Mouse (Mus musculus) intestine, postnatal 0 days (tissue): ENCODE results near the gene Kcnk15. TPM values are rescaled to one million over a fixed set of nuclear protein-coding genes. Genes with fewer than 3 reads are reported as not detected.

Source experiments
- ATAC-seq: fragments of 200-750 bp; cut with Nextera tagmentation; 2 replicates; pipeline ENCODE4 v1.8.0; 2017; ENCODE audit warnings: mild to moderate bottlenecking, moderate TSS enrichment, moderate library complexity
- H3K27ac ChIP-seq: fragments of 300-500 bp; sonication (generic); 2 replicates; pipeline ENCODE4 v1.5.1; 2014; ENCODE audit warnings: mild to moderate bottlenecking, low read depth, low read length, moderate library complexity
- H3K27me3 ChIP-seq: fragments of 300-500 bp; sonication (generic); replicated peaks from 2 replicates; pipeline ENCODE4 v1.6.1; 2014; ENCODE audit warnings: low read length, mixed read lengths; ENCODE audit not compliant: control insufficient read depth, insufficient read depth
- H3K36me3 ChIP-seq: fragments of 300-500 bp; sonication (generic); 2 replicates; pipeline ENCODE4 v1.6.1; 2014; ENCODE audit warnings: mild to moderate bottlenecking, moderate library complexity; ENCODE audit not compliant: control insufficient read depth, insufficient read depth
- H3K4me1 ChIP-seq: fragments of 300-500 bp; sonication (generic); replicated peaks from 2 replicates; pipeline ENCODE4 v1.6.1; 2014; ENCODE audit warnings: antibody characterized with exemption, low read length, mixed read lengths; ENCODE audit not compliant: control insufficient read depth, insufficient read depth
- H3K4me2 ChIP-seq: fragments of 300-500 bp; sonication (generic); replicated peaks from 2 replicates; pipeline ENCODE4 v1.6.1; 2014; ENCODE audit warnings: low read depth, mild to moderate bottlenecking, moderate library complexity
- H3K4me3 ChIP-seq: fragments of 300-500 bp; sonication (generic); 2 replicates; pipeline ENCODE4 v1.5.1; 2014; ENCODE audit warnings: low read depth, low read length
- H3K9ac ChIP-seq: fragments of 300-500 bp; sonication (generic); 2 replicates; pipeline ENCODE4 v1.6.1; 2014; ENCODE audit warnings: mild to moderate bottlenecking, low read depth, low read length
- H3K9me3 ChIP-seq: fragments of 300-500 bp; sonication (generic); 2 replicates; pipeline ENCODE4 v1.6.1; 2016; ENCODE audit warnings: mixed run types; ENCODE audit not compliant: control insufficient read depth
- CTCF ChIP-seq: sonication (generic); IDR thresholded peaks from 2 replicates; pipeline ENCODE4 v1.5.1; 2016; ENCODE audit warnings: low read depth, mild to moderate bottlenecking, control low read depth, antibody characterized with exemption, moderate library complexity
- WGBS: fragments of 180-500 bp; shearing (Covaris S2); extraction: QIAGEN DNeasy Blood & Tissue Kit; methylation state at CpG from one replicate; pipeline ENCODE4 v1.1.7; 2014; 5-methylcytosine and 5-hydroxymethylcytosine counted together
- polyA plus RNA-seq: library from polyadenylated mRNA; unstranded; fragments of >200 nt; fragmentation: Nextera tagmentation; extraction: Ambion mirVana; gene quantifications from 2 replicates; pipeline ENCODE4 v1.2.1, GENCODE M21; 2015

Kcnk15 gene
- polyA plus RNA-seq = not detected in 2 replicates

- peaks cover 62% of the 10 kb centered on the region for H3K27me3 ChIP-seq
- no peak for ATAC-seq
- WGBS = 1% methylated on average over 38 of the region's 38 CpGs
- H3K9ac ChIP-seq = no peak within 1 kb of the TSS
- H3K36me3 ChIP-seq = no peaks in the 10 kb centered on the region
- H3K4me1 ChIP-seq = no peaks in the 10 kb centered on the region
- peak within 1 kb of the TSS; percentile 21; the same call in 1 of the 2 replicates for H3K4me2 ChIP-seq
- peak; percentile 46 for TF ChIP-seq CTCF
- 0 out of 2 replicates have a peak within 1 kb of the TSS, but pooled peaks have one; percentile 7 for H3K4me3 ChIP-seq
- H3K9me3 ChIP-seq = no peaks in the 10 kb centered on the region
- H3K27ac ChIP-seq = no peak within 1 kb of the TSS
Measured at GRCm38 (mm10) chr2:163853461-163853901, at the start of gene Kcnk15. TSS of gene Kcnk15 (plus strand) at chr2:163853651.

- no peak for ATAC-seq
Measured at GRCm38 (mm10) chr2:163803838-163804237, 49.6 kb upstream of the Kcnk15 start.

GRCm38 (mm10) chr2:163809166-163809565, 44.3 kb upstream of the Kcnk15 start:
- Histone ChIP-seq H3K4me1 (no peaks in the 10 kb centered on the region), H3K36me3 (no peaks in the 10 kb centered on the region), H3K4me2 (no peak overlapping the region), H3K27ac (no peak overlapping the region), H3K9me3 (no peaks in the 10 kb centered on the region), H3K27me3 (no peaks in the 10 kb centered on the region), H3K9ac (no peak overlapping the region), H3K4me3 (no peak overlapping the region)
- WGBS = 86% methylated on average over 4 of the region's 4 CpGs
- no peak for ATAC-seq
- no peak for TF ChIP-seq CTCF

More at GRCm38 (mm10) chr2:163803838-163804237, 49.6 kb upstream of the Kcnk15 start:
- Histone ChIP-seq H3K4me1 (no peaks in the 10 kb centered on the region), H3K27ac (no peak overlapping the region), H3K9me3 (no peaks in the 10 kb centered on the region), H3K4me3 (no peak overlapping the region), H3K36me3 (no peaks in the 10 kb centered on the region), H3K4me2 (no peak overlapping the region), H3K27me3 (no peaks in the 10 kb centered on the region), H3K9ac (no peak overlapping the region)
- 67% methylated on average over 5 of the region's 5 CpGs for WGBS
- TF ChIP-seq CTCF = no peak

- H3K4me2 ChIP-seq = no peak overlapping the region
- no peak for TF ChIP-seq CTCF
- H3K27me3 ChIP-seq = no peaks in the 10 kb centered on the region
- 49% methylated on average over 7 of the region's 7 CpGs for WGBS
- H3K9ac ChIP-seq = no peak overlapping the region
- no peak overlapping the region for H3K4me3 ChIP-seq
- no peak for ATAC-seq
- H3K4me1 ChIP-seq = no peaks in the 10 kb centered on the region
- no peaks in the 10 kb centered on the region for H3K9me3 ChIP-seq
- no peak overlapping the region for H3K27ac ChIP-seq
- H3K36me3 ChIP-seq = no peaks in the 10 kb centered on the region
Measured at GRCm38 (mm10) chr2:163809704-163810103, 43.7 kb upstream of the Kcnk15 start.

- ATAC-seq = no peak
- Histone ChIP-seq H3K9ac (no peak overlapping the region), H3K4me3 (no peak overlapping the region), H3K27ac (no peak overlapping the region), H3K27me3 (no peaks in the 10 kb centered on the region), H3K9me3 (no peaks in the 10 kb centered on the region), H3K36me3 (no peaks in the 10 kb centered on the region), H3K4me1 (no peaks in the 10 kb centered on the region), H3K4me2 (no peak overlapping the region)
- 52% methylated on average over 5 of the region's 5 CpGs for WGBS
- no peak for TF ChIP-seq CTCF
Measured at GRCm38 (mm10) chr2:163813077-163813476, 40.4 kb upstream of the Kcnk15 start.

- no peaks in the 10 kb centered on the region for H3K9me3 ChIP-seq
- no peak for TF ChIP-seq CTCF
- H3K4me1 ChIP-seq = no peaks in the 10 kb centered on the region
- H3K4me3 ChIP-seq = no peak overlapping the region
- no peak overlapping the region for H3K4me2 ChIP-seq
- no peak for ATAC-seq
- H3K9ac ChIP-seq = no peak overlapping the region
- WGBS = 89% methylated on average over 9 of the region's 9 CpGs
- H3K36me3 ChIP-seq = no peaks in the 10 kb centered on the region
- no peak overlapping the region for H3K27ac ChIP-seq
- H3K27me3 ChIP-seq = no peaks in the 10 kb centered on the region
Measured at GRCm38 (mm10) chr2:163814739-163815465, 38.5 kb upstream of the Kcnk15 start.
